Mouse (Mus musculus) layer of hippocampus, adult 11-12 months (tissue): ENCODE results near the gene Gp9.
A peak's percentile ranks its signal among the peaks of the same experiment; 100 is the strongest.

Experiments used
- DNase-seq: peaks from one replicate; pipeline ENCODE4 v3.0.0; 2022; ENCODE audit warnings: low spot score

Gene Gp9

GRCm38 (mm10) chr6:87809651-87810161 lies 31.8 kb downstream of the Gp9 start:
- no peak for DNase-seq

- DNase-seq = no peak
Observed at GRCm38 (mm10) chr6:87810311-87810710, 32.4 kb downstream of the Gp9 start.

GRCm38 (mm10) chr6:87810713-87811669 lies 33.1 kb downstream of the Gp9 start:
- DNase-seq = peak; percentile 38

- peak; percentile 91 for DNase-seq
Observed at GRCm38 (mm10) chr6:87811675-87812338, 33.9 kb downstream of the Gp9 start, which contains the start of gene Rab43. Gene Rab43, minus strand, starts transcription at chr6:87812164.

GRCm38 (mm10) chr6:87812656-87813055 lies 34.8 kb downstream of the Gp9 start:
- no peak for DNase-seq

GRCm38 (mm10) chr6:87814486-87814885 lies 36.6 kb downstream of the Gp9 start:
- no peak for DNase-seq

GRCm38 (mm10) chr6:87820366-87820765 lies 42.5 kb downstream of the Gp9 start:
- no peak for DNase-seq
